Mouse (Mus musculus) duodenum, adult 2 months (tissue): Measurements from ENCODE around the gene Pld2. TPM values are rescaled to one million over a fixed set of nuclear protein-coding genes. Genes with fewer than 3 reads are reported as not detected.

Experiments used
- polyA plus RNA-seq: library from polyadenylated mRNA; depleted of rRNA; stranded (reverse); fragments of >200 nt; gene quantifications from 2 replicates; pipeline ENCODE4 v1.2.3, GENCODE M21; 2012; ENCODE audit warnings: low replicate concordance; rRNA removed

Pld2 gene
- polyA plus RNA-seq, result 16.7 and 17.7 TPM in 2 replicates

GRCm38 (mm10) chr11:70539877-70540587 lies at the start of gene Pld2:
Gene Pld2 (plus strand): TSS chr11:70540064.

DNA sequence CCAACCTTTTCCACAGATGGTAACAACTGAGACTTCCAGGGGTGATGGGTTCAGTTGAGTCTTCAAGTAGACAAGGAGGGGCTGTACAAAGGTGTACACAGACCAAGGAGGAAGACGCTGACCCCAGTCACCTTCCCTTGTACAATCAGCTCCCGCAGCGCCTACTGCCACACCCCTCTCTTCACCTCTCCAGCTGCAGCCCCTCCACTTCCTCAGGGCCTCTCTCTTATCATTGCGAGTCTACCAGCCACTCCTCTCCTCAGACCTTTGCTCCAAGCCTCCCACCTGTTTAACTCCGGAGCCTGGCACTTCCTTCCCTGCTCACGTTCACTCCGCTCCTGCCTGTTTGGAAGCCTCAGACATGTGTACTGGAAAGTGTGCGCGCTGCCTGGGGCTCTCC lies 34.9 kb upstream of the Pld2 start, which contains the start of gene Tm4sf5:
TSS of gene Tm4sf5 (plus strand) at position 275 of the 400 bp plus-strand sequence.

GRCm38 (mm10) chr11:70514288-70514687 lies 25.6 kb upstream of the Pld2 start, which contains the start of gene Vmo1:
Gene Vmo1 (minus strand): TSS chr11:70514616.

GRCm38 (mm10) chr11:70518923-70519322 lies 20.9 kb upstream of the Pld2 start, which contains the start of gene Gltpd2:
Gene Gltpd2 (plus strand): TSS chr11:70519196.

DNA sequence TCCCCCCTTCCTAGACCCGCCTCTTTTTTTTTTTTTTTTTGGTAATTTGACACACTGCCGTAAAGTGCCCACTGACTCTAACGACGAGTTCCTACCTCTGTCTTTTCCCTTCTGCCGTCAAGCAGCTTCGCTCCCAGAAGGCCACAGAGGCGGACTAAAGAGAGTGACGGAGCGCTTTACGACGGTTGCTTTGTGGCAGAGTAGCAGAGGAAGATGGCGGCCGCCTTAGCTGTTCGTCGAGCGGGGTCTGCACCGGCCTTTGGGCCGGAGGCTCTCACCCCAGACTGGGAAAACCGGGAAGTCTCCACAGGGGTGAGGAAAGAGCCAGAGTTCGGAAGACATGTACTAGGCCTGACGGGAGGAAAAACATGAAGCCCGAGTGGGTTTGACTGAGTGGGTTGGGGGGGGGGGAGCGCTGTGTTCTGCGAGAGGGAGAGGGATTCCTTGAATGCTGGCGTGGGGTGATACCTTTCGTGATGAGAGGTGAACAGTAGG lies 14.6 kb upstream of the Pld2 start, which contains the start of gene Psmb6:
TSS of gene Psmb6 (plus strand) at position 184 of the 495 bp plus-strand sequence.

DNA sequence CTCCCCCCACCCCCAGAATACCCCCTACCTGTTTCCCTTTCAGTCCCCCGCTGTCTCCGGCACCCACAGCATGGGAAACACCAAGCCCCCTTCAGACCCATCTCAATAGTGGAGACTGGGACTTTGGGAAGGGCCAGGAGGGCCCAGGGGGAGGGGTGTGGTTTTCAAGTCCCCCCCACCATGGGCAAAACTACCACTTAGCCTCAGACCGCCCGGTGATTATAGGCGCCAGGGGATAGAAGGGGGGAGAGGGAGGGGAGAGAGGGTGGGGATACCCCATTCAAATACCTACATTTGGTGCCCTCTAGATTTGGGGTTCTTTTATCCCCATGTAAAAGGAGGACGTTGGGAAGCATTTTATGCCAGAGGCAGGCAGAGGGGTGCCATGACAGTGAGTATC lies 7.0 kb upstream of the Pld2 start, which contains the start of gene Gm40193:
TSS of gene Gm40193 (minus strand) at position 101 of the 400 bp plus-strand sequence.

DNA sequence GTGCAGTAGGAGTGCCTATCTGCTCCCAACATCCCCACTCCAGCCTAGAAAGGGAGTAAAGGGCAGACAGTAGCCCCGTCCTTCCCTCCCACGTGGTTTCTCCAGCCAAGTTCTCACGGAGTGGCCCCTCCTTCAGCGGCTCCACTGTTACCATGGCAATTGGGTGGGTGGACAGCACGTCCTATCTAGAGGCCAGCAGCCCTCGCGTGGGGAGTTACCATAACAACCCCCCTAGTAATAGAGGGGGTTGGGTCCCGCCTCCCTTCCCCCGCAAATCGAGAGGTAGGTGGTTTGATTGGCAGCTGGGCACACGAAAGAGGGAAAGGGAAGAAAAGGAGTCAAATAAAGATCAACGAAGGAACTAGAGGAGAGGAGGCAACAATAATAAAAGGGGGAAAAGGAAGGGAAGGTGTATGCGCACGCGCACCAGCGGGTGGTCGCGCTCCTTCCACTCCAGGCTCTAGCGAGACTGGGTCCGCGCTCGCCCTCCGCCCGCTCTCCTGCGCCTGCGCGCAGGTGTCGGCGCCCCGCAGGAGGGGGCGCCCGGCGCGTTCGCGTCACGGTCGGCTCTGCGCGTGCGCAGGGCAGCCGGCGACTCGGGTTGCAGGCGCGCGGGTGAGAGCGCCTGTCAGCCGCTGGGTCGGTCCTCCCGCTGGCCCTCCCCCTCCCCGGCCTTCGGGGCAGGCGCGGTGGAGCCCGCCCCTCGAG lies 22.6 kb downstream of the Pld2 start, which contains the start of gene Mink1:
TSS of gene Mink1 (plus strand) at position 595 of the 708 bp plus-strand sequence.

Other genes starting within 250 kb of the Pld2 start
- 0.26 and 0.45 TPM in 2 replicates for gene Alox12e, start 217.4 kb upstream of the Pld2 start, polyA plus RNA-seq
- gene Alox15, start 188.0 kb upstream of the Pld2 start, polyA plus RNA-seq, result 5.2 and 6.4 TPM in 2 replicates
- gene Pelp1, start 130.0 kb upstream of the Pld2 start, polyA plus RNA-seq, result 10.6 and 16.6 TPM in 2 replicates
- gene Arrb2, start 107.4 kb upstream of the Pld2 start, polyA plus RNA-seq, result 15.9 and 26.1 TPM in 2 replicates
- gene Med11, start 88.1 kb upstream of the Pld2 start, polyA plus RNA-seq, result 11.7 and 19.4 TPM in 2 replicates
- 4.5 and 7.0 TPM in 2 replicates for gene Zmynd15, start 80.6 kb upstream of the Pld2 start, polyA plus RNA-seq
- 19.4 and 41.0 TPM in 2 replicates for gene Cxcl16, start 80.1 kb upstream of the Pld2 start, polyA plus RNA-seq
- 330 and 792 TPM in 2 replicates for gene Tm4sf5, start 34.8 kb upstream of the Pld2 start, polyA plus RNA-seq
- 0.18 TPM in 1 of 2 replicates, not detected in the other for gene Vmo1, start 25.4 kb upstream of the Pld2 start, polyA plus RNA-seq
- gene Gltpd2, start 20.9 kb upstream of the Pld2 start, polyA plus RNA-seq, result 6.6 and 27.0 TPM in 2 replicates
- 220 and 329 TPM in 2 replicates for gene Psmb6, start 14.7 kb upstream of the Pld2 start, polyA plus RNA-seq
- gene Gm40193, start 7.1 kb upstream of the Pld2 start, polyA plus RNA-seq, result not detected in 2 replicates
- gene Mink1, start 22.8 kb downstream of the Pld2 start, polyA plus RNA-seq, result 42.1 and 67.8 TPM in 2 replicates
- gene 4930544D05Rik, start 75.8 kb downstream of the Pld2 start, polyA plus RNA-seq, result not detected in 2 replicates
- 0.13 TPM in 1 of 2 replicates, not detected in the other for gene Chrne, start 79.2 kb downstream of the Pld2 start, polyA plus RNA-seq
- 0.05 TPM in 1 of 2 replicates, not detected in the other for gene Gp1ba, start 99.1 kb downstream of the Pld2 start, polyA plus RNA-seq
- 93.4 and 152 TPM in 2 replicates for gene Rnf167, start 107.2 kb downstream of the Pld2 start, polyA plus RNA-seq
- 108 and 218 TPM in 2 replicates for gene Slc25a11, start 107.4 kb downstream of the Pld2 start, polyA plus RNA-seq
- gene Pfn1, start 114.6 kb downstream of the Pld2 start, polyA plus RNA-seq, result 3,237 and 8,074 TPM in 2 replicates
- gene Eno3, start 117.1 kb downstream of the Pld2 start, polyA plus RNA-seq, result 4.4 and 6.7 TPM in 2 replicates
- 6.5 and 20.4 TPM in 2 replicates for gene Spag7, start 129.4 kb downstream of the Pld2 start, polyA plus RNA-seq
- gene Camta2, start 148.0 kb downstream of the Pld2 start, polyA plus RNA-seq, result 51.1 and 76.0 TPM in 2 replicates
- gene Inca1, start 160.1 kb downstream of the Pld2 start, polyA plus RNA-seq, result 0.59 and 2.1 TPM in 2 replicates
- 40.9 and 70.4 TPM in 2 replicates for gene Kif1c, start 160.5 kb downstream of the Pld2 start, polyA plus RNA-seq
- 0.83 and 1.2 TPM in 2 replicates for gene Zfp3, start 224.1 kb downstream of the Pld2 start, polyA plus RNA-seq